Mouse (Mus musculus) kidney, postnatal 10 days (tissue): ENCODE data around the gene Traf7.

Experiments used
- DNase-seq: peaks from one replicate; pipeline ENCODE4 v3.0.0; 2021; ENCODE audit warnings: mixed read lengths

The Traf7 gene

GRCm38 (mm10) chr17:24476022-24476776, 51.5 kb downstream of the Traf7 start:
- DNase-seq: no peak

- DNase-seq: no peak
Observed at GRCm38 (mm10) chr17:24475586-24475985, 52.2 kb downstream of the Traf7 start.

- DNase-seq: no peak
Observed at GRCm38 (mm10) chr17:24474557-24474956, 53.2 kb downstream of the Traf7 start.

- DNase-seq: no peak
Observed at GRCm38 (mm10) chr17:24473612-24474275, 54.0 kb downstream of the Traf7 start, which contains the start of gene Bricd5. Bricd5 (plus strand) TSS chr17:24473884.

- DNase-seq: peak; percentile 86
Observed at GRCm38 (mm10) chr17:24472512-24472911, 55.2 kb downstream of the Traf7 start.

- DNase-seq: peak; percentile 64
Observed at GRCm38 (mm10) chr17:24470701-24471527, 56.8 kb downstream of the Traf7 start.

- peak; percentile 99 for DNase-seq
Observed at GRCm38 (mm10) chr17:24469910-24470602, 57.7 kb downstream of the Traf7 start, which contains the start of the genes E4f1 and Pgp. E4f1 (minus strand) TSS chr17:24470313. Pgp (plus strand) TSS chr17:24470392.

GRCm38 (mm10) chr17:24469336-24469909, 58.3 kb downstream of the Traf7 start:
- no peak for DNase-seq

- no peak for DNase-seq
Observed at GRCm38 (mm10) chr17:24468636-24469246, 59.0 kb downstream of the Traf7 start.

GRCm38 (mm10) chr17:24463374-24464133, 64.2 kb downstream of the Traf7 start:
- peak; percentile 24 for DNase-seq

GRCm38 (mm10) chr17:24462932-24463331, 64.8 kb downstream of the Traf7 start:
- no peak for DNase-seq

GRCm38 (mm10) chr17:24461580-24461979, 66.2 kb downstream of the Traf7 start:
- DNase-seq: peak; percentile 44
